Mouse (Mus musculus) CH12.LX (cell line): ENCODE results near the gene Cd46. TPM values are rescaled to one million over a fixed set of nuclear protein-coding genes. Genes with fewer than 3 reads are reported as not detected.

Experiments used
- DNase-seq: peaks from one replicate; pipeline ENCODE4 v3.0.0-alpha.2; 2013; ENCODE audit errors: extremely low read depth
- H3K27ac ChIP-seq: 2 replicates; pipeline ENCODE4 v1.5.1; 2012; ENCODE audit warnings: low read depth, mild to moderate bottlenecking, control low read depth, moderate library complexity; ENCODE audit not compliant: insufficient read depth
- H3K27me3 ChIP-seq: replicated peaks from 2 replicates; pipeline ENCODE3; 2012; ENCODE audit warnings: inconsistent platforms
- H3K36me3 ChIP-seq, 2 experiments: replicated peaks in 1 of 2; 2 replicates each; pipeline versions ENCODE3 to v1.6.1; 2012; ENCODE audit warnings: inconsistent platforms in 1 of 2, low read length in 1 of 2, mild to moderate bottlenecking in 1 of 2, mixed read lengths in 1 of 2, moderate library complexity in 1 of 2; ENCODE audit not compliant: control insufficient read depth in 1 of 2, insufficient read depth in 1 of 2
- H3K4me1 ChIP-seq, 2 experiments: 2 replicates each; pipeline ENCODE4 v1.6.1; 2012; ENCODE audit warnings: inconsistent platforms in 1 of 2, moderate library complexity in 1 of 2; ENCODE audit not compliant: insufficient read depth in 2 of 2, control insufficient read depth in 1 of 2
- H3K4me2 ChIP-seq: 2 replicates; pipeline ENCODE4 v1.6.1; 2012; ENCODE audit warnings: low read depth, mild to moderate bottlenecking, control low read depth; ENCODE audit not compliant: poor library complexity, insufficient read depth, severe bottlenecking
- H3K4me3 ChIP-seq, 3 experiments: fragments of 150-350 bp in 1 of 3; sonication (generic) in 1 of 3; replicated peaks in 1 of 3; 2 replicates each; pipeline versions ENCODE3 to v1.5.1; 2011 to 2012; ENCODE audit warnings: low read depth in 2 of 3, low read length in 2 of 3, mild to moderate bottlenecking in 2 of 3, moderate library complexity in 2 of 3, control low read depth in 1 of 3, improper control_type of control experiment in 1 of 3, inconsistent platforms in 1 of 3, mixed read lengths in 1 of 3; ENCODE audit not compliant: poor library complexity in 1 of 3
- H3K79me2 ChIP-seq: replicated peaks from 2 replicates; pipeline ENCODE4 v1.6.1; 2012; ENCODE audit warnings: mild to moderate bottlenecking, moderate library complexity; ENCODE audit not compliant: control insufficient read depth, poor library complexity, insufficient read depth, severe bottlenecking; ENCODE audit errors: extremely low read depth
- H3K9ac ChIP-seq: 2 replicates; pipeline ENCODE4 v1.6.1; 2012; ENCODE audit warnings: low read depth, mild to moderate bottlenecking, control low read depth, moderate library complexity; ENCODE audit not compliant: insufficient read depth
- H3K9me3 ChIP-seq: replicated peaks from 2 replicates; pipeline ENCODE3; 2012; ENCODE audit warnings: low read length, inconsistent platforms, mixed read lengths
- CHD1 ChIP-seq: IDR thresholded peaks from 2 replicates; pipeline ENCODE4 v1.6.1; 2012; ENCODE audit warnings: low read depth, low read length, improper control_type of control experiment, inconsistent platforms
- E2F4 ChIP-seq: IDR thresholded peaks from 2 replicates; pipeline ENCODE4 v1.6.1; 2011; ENCODE audit warnings: low read depth, low read length, improper control_type of control experiment; ENCODE audit not compliant: insufficient replicate concordance
- ETS1 ChIP-seq: conservative IDR thresholded peaks from 2 replicates; pipeline ENCODE4 v1.6.1; 2012; ENCODE audit warnings: low read depth, mild to moderate bottlenecking, inconsistent platforms, low read length, improper control_type of control experiment, moderate library complexity
- GABPA ChIP-seq: IDR thresholded peaks from 2 replicates; pipeline ENCODE4 v1.6.1; 2012; ENCODE audit warnings: low read depth, low read length, improper control_type of control experiment, inconsistent platforms; ENCODE audit not compliant: insufficient replicate concordance
- JUND ChIP-seq: conservative IDR thresholded peaks from 2 replicates; pipeline ENCODE4 v1.6.1; 2011; ENCODE audit warnings: low read depth, low read length, improper control_type of control experiment
- MAFK ChIP-seq: IDR thresholded peaks from 2 replicates; pipeline ENCODE4 v1.6.1; 2011; ENCODE audit warnings: low read length, improper control_type of control experiment; ENCODE audit not compliant: insufficient replicate concordance
- MAZ ChIP-seq: IDR thresholded peaks from 2 replicates; pipeline ENCODE4 v1.6.1; 2012; ENCODE audit warnings: low read depth, mild to moderate bottlenecking, inconsistent platforms, low read length, improper control_type of control experiment, moderate library complexity
- MEF2A ChIP-seq: IDR thresholded peaks from 2 replicates; pipeline ENCODE4 v1.6.1; 2014; ENCODE audit warnings: low read depth, mild to moderate bottlenecking, inconsistent platforms, low read length, improper control_type of control experiment, borderline replicate concordance
- MXI1 ChIP-seq: IDR thresholded peaks from 2 replicates; pipeline ENCODE4 v1.6.1; 2011; ENCODE audit warnings: mild to moderate bottlenecking, low read depth, low read length, improper control_type of control experiment
- NRF1 ChIP-seq: IDR thresholded peaks from 2 replicates; pipeline ENCODE4 v1.6.1; 2014; ENCODE audit warnings: low read depth, mild to moderate bottlenecking, inconsistent platforms, low read length, improper control_type of control experiment, moderate library complexity
- PAX5 ChIP-seq: IDR thresholded peaks from 2 replicates; pipeline ENCODE4 v1.6.1; 2012; ENCODE audit warnings: low read length, inconsistent platforms, mixed read lengths
- POLR2AphosphoS2 ChIP-seq: IDR thresholded peaks from 2 replicates; pipeline ENCODE4 v1.6.1; 2011; ENCODE audit warnings: low read depth, low read length, improper control_type of control experiment
- RCOR1 ChIP-seq: conservative IDR thresholded peaks from 2 replicates; pipeline ENCODE4 v1.6.1; 2012; ENCODE audit warnings: low read depth, mild to moderate bottlenecking, inconsistent platforms, low read length, improper control_type of control experiment
- TBP ChIP-seq: conservative IDR thresholded peaks from 2 replicates; pipeline ENCODE4 v1.6.1; 2011; ENCODE audit warnings: low read depth, low read length, improper control_type of control experiment
- USF1 ChIP-seq: IDR thresholded peaks from 2 replicates; pipeline ENCODE4 v1.6.1; 2014; ENCODE audit warnings: low read depth, mild to moderate bottlenecking, inconsistent platforms, low read length, improper control_type of control experiment
- USF2 ChIP-seq: conservative IDR thresholded peaks from 2 replicates; pipeline ENCODE4 v1.6.1; 2011; ENCODE audit warnings: low read depth, low read length, improper control_type of control experiment
- ZC3H11A ChIP-seq: IDR thresholded peaks from 2 replicates; pipeline ENCODE4 v1.6.1; 2012; ENCODE audit warnings: low read depth, mild to moderate bottlenecking, inconsistent platforms, low read length, improper control_type of control experiment
- ZKSCAN1 ChIP-seq: IDR thresholded peaks from 2 replicates; pipeline ENCODE4 v1.6.1; 2012; ENCODE audit warnings: low read depth, inconsistent platforms, low read length, improper control_type of control experiment, borderline replicate concordance
- ZMIZ1 ChIP-seq: IDR thresholded peaks from 2 replicates; pipeline ENCODE4 v1.6.1; 2012; ENCODE audit warnings: low read depth, mild to moderate bottlenecking, inconsistent platforms, low read length, improper control_type of control experiment
- dilution Hi-C: fragments of 300-500 bp; cut with MboI; formaldehyde crosslinking; loops from 2 replicates; pipeline ENCODE4 v1.14.3; 2020; ENCODE audit warnings: low sequenced_read_pairs; ENCODE audit not compliant: extremely low pct_unique_long_range_greater_than_20kb, extremely low pct_ligation_motif_present
- in situ Hi-C: fragments of 300-500 bp; cut with MboI; formaldehyde crosslinking; loops from 3 replicates; pipeline ENCODE4 v1.14.3; 2019; ENCODE audit warnings: low sequenced_read_pairs, low pct_ligation_motif_present, low pct_unique_long_range_greater_than_20kb, mixed read lengths
- polyA plus RNA-seq: library from polyadenylated mRNA; unstranded; fragments of >175 nt; gene quantifications from 2 replicates; pipeline ENCODE4 v1.2.1, GENCODE M21; 2012; ENCODE audit warnings: low read depth; ENCODE audit not compliant: insufficient read length
- total RNA-seq, 2 experiments: library from RNA; depleted of rRNA; stranded (reverse); fragments of 300-350 nt in 1 of 2; fragments of >200 nt in 1 of 2; gene quantifications; 2 replicates each; pipeline ENCODE4 v1.2.3; 2012 to 2014

Cd46 gene
- total and polyA plus RNA-seq, 3 experiments, result 0.38 to 1.5 (median 1.4) TPM

DNA sequence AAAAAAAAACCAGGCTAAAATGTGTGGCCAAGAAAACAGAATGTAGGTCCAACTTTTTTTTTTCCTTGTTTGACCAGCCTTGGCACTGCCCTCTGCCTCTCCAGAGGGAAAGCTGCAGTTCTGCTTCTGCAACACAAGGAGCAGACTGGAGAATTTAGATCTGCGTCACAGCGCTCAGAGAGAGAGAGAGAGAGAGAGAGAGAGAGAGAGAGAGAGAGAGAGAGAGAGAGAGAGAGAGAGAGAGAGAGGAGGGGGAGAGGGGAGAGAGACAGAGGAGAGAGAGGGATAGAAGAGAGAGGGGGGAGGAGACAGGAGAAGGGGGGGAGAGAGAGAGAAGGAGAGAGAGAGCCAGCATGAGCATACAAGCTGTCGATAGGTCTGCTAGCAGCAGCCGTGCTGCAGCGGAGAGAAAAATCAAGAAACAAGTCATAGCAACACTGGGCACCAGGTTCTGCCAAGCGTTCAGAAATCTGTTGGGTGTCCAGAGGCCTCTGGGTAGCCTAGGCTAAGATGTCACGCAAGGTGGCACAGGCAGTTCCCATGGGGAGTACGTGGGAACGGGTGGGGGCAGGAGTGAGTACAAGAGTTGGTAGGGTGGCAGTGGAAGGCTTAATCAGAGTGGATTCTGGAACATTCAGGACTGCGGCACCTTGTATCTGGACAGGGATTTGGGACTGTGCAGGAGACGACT, 75.1 kb downstream of the Cd46 start:
- in situ Hi-C loops, result no loop called here
- Histone ChIP-seq H3K4me1 (peaks cover 9 to 38% of the 10 kb centered on the region in 2 experiments), H3K9ac (no peak overlapping the region), H3K27ac (no peak overlapping the region), H3K79me2 (no peaks in the 10 kb centered on the region), H3K4me2 (no peak overlapping the region), H3K36me3 (peaks cover 0 to 3% of the 10 kb centered on the region in 2 experiments), H3K9me3 (no peaks in the 10 kb centered on the region), H3K27me3 (no peaks in the 10 kb centered on the region), H3K4me3 (no peak overlapping the region)
- dilution Hi-C loops, result no loop called here
- DNase-seq, result no peak
- no peak for TF ChIP-seq PAX5
- TF ChIP-seq ZKSCAN1, result no peak
- no peak for TF ChIP-seq USF2
- no peak for TF ChIP-seq GABPA
- TF ChIP-seq USF1, result no peak

DNA sequence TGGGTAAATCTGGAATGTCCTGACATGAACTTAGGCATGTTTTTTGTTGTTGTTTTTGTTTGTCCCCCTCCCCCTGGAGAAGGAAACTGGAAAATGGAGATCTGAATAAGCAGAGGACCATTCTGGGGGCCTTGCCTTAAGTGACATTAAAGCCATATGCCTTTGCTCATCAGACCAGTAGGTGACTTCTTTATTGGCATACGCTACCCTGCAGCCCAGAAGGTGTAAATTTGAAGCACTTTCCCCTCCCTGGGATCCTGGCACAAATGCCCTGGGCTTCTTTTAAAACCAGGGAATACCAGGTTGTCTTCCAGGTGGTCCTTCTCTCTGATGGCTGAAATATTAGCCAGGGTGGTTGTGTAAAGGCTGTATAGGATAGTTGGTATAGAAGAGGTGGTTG, 76.8 kb downstream of the Cd46 start:
- Histone ChIP-seq H3K27me3 (no peaks in the 10 kb centered on the region), H3K79me2 (no peaks in the 10 kb centered on the region), H3K9me3 (no peaks in the 10 kb centered on the region), H3K4me1 (peaks cover 9 to 38% of the 10 kb centered on the region in 2 experiments), H3K4me2 (no peak overlapping the region), H3K9ac (no peak overlapping the region), H3K36me3 (no peaks in the 10 kb centered on the region), H3K27ac (no peak overlapping the region), H3K4me3 (no peak overlapping the region)
- TF ChIP-seq POLR2AphosphoS2, result no peak
- TF ChIP-seq RCOR1, result no peak
- no peak for TF ChIP-seq MAZ
- TF ChIP-seq MXI1, result no peak
- TF ChIP-seq E2F4, result no peak
- no peak for TF ChIP-seq MEF2A
- TF ChIP-seq ZMIZ1, result no peak
- no peak for TF ChIP-seq CHD1
- TF ChIP-seq ETS1, result no peak
- no peak for TF ChIP-seq MAFK
- no peak for TF ChIP-seq ZC3H11A
- TF ChIP-seq NRF1, result no peak
- TF ChIP-seq TBP, result no peak
- TF ChIP-seq JUND, result no peak
- dilution Hi-C loops (no loop called here), in situ Hi-C loops (no loop called here)
- DNase-seq, result no peak
